Mouse (Mus musculus) CD4-positive helper T cell, adult 2 months (primary cell): Measurements from ENCODE around the gene Rbm20.

Experiments used
- DNase-seq: peaks from one replicate; pipeline ENCODE4 v3.0.0-alpha.2; 2012; ENCODE audit warnings: low read depth, missing footprints, low spot score

Rbm20 gene

GRCm38 (mm10) chr19:53850166-53850922, 173.2 kb downstream of the Rbm20 start:
- no peak for DNase-seq

GRCm38 (mm10) chr19:53851352-53851751, 174.2 kb downstream of the Rbm20 start:
- no peak for DNase-seq

GRCm38 (mm10) chr19:53851826-53852698, 175.0 kb downstream of the Rbm20 start:
- DNase-seq = no peak

GRCm38 (mm10) chr19:53852699-53853451, 175.8 kb downstream of the Rbm20 start:
- DNase-seq = no peak

GRCm38 (mm10) chr19:53854978-53855377, 177.9 kb downstream of the Rbm20 start:
- DNase-seq = no peak

- DNase-seq = no peak
These were observed 178.7 kb downstream of the Rbm20 start for GRCm38 (mm10) chr19:53855781-53856180.

- DNase-seq = no peak
These were observed 179.7 kb downstream of the Rbm20 start for GRCm38 (mm10) chr19:53856794-53857193.

- no peak for DNase-seq
These were observed 180.9 kb downstream of the Rbm20 start for GRCm38 (mm10) chr19:53857962-53858361.

GRCm38 (mm10) chr19:53859149-53859548, 182.0 kb downstream of the Rbm20 start:
- no peak for DNase-seq

GRCm38 (mm10) chr19:53859593-53859992, 182.5 kb downstream of the Rbm20 start:
- no peak for DNase-seq

GRCm38 (mm10) chr19:53861346-53861745, 184.2 kb downstream of the Rbm20 start:
- no peak for DNase-seq

GRCm38 (mm10) chr19:53862573-53863246, 185.6 kb downstream of the Rbm20 start:
- DNase-seq = peak; percentile 16

GRCm38 (mm10) chr19:53867238-53867637, 190.1 kb downstream of the Rbm20 start:
- no peak for DNase-seq

GRCm38 (mm10) chr19:53868125-53868524, 191.0 kb downstream of the Rbm20 start:
- no peak for DNase-seq

- no peak for DNase-seq
These were observed 191.7 kb downstream of the Rbm20 start for GRCm38 (mm10) chr19:53868796-53869195.

GRCm38 (mm10) chr19:53869427-53870385, 192.6 kb downstream of the Rbm20 start:
- peak; percentile 17 for DNase-seq

GRCm38 (mm10) chr19:53870568-53870967, 193.5 kb downstream of the Rbm20 start:
- no peak for DNase-seq

- DNase-seq = peak; percentile 34
These were observed 194.4 kb downstream of the Rbm20 start for GRCm38 (mm10) chr19:53871502-53871901.

- DNase-seq = no peak
These were observed 196.0 kb downstream of the Rbm20 start for GRCm38 (mm10) chr19:53872994-53873713.

GRCm38 (mm10) chr19:53875246-53875645, 198.1 kb downstream of the Rbm20 start:
- DNase-seq = no peak
